Mouse (Mus musculus) layer of hippocampus, postnatal 25 days (tissue): ENCODE data around the gene Gm8947. TPM values are rescaled to one million over a fixed set of nuclear protein-coding genes. Genes with fewer than 3 reads are reported as not detected.

Source experiments
- DNase-seq, 2 experiments: peaks; one replicate each; pipeline ENCODE4 v3.0.0; 2022; ENCODE audit warnings: mixed read lengths in 2 of 2, low spot score in 1 of 2; ENCODE audit errors: extremely low spot score in 1 of 2
- total RNA-seq, 2 experiments: library from RNA; stranded (reverse); gene quantifications; 2 replicates each; pipeline ENCODE4 v1.2.3; 2021

The Gm8947 gene
- total RNA-seq, 2 experiments from 2014 or later = not detected

DNA sequence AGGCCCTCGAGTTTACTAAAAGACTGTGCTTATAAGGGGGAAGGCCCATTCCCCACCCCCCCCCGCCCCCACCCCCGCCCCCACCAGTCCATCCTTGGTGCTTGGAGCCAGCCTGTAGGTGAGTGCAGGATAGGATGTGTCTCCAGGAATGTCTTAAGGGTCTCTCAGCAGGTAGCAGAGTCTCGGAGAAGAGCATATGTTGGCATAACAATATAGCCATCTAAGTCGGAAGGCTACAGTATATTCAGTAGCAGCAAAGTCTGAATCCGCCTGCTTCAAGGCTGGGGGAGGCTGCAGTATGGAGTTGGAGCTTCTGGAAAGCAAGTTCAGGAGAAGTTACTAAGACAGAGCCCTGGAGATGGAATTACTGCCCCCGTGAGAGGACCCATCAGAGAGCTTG, 27.9 kb downstream of the Gm8947 start:
- DNase-seq = no peak

DNA sequence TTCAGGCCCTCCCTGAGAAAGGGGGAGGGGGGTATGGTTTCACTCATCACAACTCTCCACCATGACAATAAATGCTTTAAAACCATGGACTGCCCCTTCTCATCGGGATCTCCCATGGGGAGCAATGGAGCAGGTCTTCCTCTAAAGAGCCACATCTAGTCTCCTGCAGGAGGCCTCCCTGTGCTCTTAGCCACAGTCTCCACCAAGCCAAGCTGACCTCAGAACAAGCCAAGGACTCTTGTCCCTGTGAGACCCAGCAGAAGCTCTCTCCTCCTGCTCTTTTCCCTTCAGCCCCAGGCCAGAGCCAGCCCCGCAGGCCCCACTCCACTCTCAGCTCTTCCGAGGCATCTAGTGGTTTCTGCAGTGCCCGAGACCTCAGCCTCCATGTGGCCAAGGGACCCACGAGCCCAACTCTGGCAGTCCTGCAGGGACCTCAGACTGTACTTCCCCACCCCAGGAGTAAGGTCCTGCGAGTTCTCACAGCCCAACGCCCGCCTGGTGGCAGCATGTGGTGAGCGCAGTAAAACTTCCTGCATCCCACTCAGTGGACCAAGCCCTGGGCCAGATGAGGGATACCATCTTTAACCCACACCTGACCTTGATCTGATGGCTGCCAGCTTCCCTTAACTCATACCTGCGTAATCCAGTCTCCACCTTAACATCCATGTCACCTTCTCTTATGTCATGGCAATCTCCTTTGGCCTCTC, 30.5 kb downstream of the Gm8947 start:
- DNase-seq = no peak

DNA sequence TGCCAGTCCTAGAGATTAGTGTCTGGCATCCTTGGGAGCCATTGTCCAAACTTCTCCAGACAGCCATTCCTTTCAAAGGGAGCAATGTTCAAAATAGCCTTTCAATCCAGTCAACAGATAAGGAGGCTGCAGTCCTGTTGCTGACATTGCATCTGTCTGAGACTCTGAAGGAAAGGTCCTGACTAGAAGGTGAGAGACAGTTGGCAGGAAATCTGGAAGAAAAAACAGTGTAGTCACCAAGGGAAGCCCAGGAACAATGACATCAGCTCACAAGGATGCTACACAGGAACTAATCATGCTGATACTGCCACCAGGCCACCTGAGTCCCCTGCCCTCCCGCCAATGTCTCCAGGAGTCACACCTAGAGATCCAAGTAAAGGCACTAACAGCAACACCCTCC, 31.2 kb downstream of the Gm8947 start:
- DNase-seq = no peak

DNA sequence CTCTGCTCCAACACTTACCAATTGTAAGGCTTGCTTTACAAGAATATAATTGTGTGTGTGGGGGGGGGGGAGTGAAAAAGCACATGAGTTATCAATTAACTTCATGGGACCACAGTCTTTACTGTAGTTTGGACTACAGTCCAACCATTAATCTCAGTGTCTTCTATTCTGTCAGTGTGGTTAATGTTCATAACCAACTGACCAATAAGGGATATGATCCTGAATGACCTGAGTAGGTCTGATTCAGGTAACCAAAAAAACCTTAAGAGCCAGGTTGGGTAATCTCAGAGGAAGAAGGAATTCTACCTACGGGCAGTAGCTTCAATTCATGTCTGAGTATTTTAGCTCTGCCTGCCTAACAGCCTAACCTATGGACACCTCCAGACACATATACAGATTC, 32.4 kb downstream of the Gm8947 start:
- no peak for DNase-seq

DNA sequence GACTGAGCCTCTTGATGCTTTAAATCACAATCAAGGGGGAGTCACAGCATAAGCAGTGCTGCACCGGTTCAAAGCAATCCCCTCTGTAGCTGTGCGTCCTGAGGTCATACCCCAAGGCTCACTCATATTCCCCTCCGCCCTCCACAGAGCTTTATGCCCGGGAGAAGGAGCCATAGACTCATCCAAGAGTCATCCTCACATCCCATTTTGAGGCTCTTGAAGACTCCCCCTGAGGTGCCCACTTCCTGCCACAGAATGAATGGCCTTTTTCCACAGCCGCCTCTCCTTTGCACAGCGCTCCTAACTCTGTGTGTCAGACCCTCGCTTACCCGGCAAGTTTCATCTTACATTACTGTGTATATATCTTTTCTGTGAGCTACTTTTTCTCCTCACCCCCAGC, 35.3 kb downstream of the Gm8947 start:
- DNase-seq = no peak

DNA sequence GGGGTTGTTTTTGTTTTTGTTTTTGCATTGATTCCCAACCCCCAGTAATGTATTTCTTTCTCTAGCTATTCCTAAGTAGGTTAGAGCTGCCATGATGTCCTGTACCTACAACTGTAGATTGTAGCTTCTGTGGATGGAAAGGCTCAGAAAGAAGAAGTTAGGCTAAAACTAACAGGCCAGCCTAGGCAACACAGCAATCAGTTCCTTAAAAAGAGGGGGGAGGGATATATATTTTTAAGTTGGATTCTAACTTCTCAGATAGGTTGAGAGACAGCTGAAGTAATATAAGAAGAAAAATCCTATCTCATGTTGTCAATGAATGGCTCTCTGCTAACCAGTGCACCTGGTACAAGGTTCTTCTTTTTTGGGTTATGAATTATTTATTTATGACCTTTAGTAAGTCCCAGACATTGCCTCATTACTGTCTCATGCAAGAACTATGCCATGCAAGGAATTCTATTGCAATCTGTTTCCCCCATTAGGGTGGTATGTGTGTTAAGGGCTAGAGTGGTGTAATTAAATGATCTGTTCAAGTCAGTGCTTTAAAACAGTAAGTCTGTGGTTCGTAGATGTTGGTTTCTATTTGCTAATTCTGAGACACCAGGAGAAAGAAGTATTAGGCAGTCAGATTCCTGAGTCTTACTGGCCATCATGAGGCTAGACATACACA, 36.3 kb downstream of the Gm8947 start:
- no peak for DNase-seq

DNA sequence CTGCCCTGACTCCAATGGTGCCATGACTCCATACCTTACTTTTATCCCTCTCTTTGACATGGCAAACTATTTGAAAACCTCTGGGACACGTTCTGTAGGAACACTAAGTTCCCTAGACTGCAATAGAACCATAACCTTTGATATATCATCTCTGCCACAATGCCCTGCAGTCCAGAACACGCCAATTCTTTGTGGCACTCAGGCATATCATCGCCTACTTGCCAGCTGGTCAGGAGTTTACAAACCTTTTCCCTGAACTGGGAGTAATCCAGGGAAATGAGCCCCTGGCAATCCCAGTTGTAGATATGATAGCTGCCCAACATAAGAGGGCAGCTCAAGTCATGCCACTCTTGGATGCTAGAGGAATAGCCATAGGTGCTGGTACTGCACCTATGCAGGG, 40.2 kb downstream of the Gm8947 start:
- DNase-seq = no peak

DNA sequence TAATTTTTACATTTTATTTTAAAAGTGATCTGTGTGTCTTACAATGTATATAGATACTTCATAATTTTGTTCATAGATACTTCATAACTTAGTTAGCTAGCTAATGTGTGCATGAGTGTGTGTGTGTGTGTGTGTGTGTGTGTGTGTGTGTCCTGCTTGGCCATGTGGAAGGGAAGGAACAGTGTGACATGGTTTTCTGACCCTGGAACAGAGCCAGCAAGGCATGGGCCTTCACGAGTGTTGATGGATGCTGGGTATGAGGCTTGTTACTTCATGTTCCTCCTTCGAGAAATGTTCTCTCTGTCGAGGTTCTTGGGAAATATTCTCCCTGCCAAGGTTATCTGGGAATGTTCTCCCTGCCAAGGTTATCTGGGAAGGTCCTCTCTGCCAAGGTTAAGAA, 41.6 kb downstream of the Gm8947 start:
- no peak for DNase-seq

DNA sequence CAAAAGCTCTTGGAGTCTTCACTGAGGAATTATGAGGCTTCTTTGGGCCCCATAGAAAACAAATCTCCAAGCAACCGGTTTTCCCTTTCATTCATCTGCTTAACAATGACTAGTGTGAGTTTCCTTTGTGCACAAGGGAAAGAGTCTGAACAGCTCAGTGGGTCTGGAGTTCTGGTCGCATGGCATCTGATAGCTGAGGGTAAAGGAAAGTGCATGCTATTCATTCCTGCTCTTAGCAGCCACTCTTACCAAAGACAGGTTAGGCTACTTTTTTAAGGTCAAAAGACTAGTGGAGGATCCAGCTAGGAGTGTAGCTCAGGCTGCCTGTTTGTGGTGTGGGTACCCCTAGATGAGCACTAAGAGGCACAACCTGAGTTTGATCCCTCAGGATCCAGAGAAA, 43.4 kb downstream of the Gm8947 start:
- DNase-seq = no peak

DNA sequence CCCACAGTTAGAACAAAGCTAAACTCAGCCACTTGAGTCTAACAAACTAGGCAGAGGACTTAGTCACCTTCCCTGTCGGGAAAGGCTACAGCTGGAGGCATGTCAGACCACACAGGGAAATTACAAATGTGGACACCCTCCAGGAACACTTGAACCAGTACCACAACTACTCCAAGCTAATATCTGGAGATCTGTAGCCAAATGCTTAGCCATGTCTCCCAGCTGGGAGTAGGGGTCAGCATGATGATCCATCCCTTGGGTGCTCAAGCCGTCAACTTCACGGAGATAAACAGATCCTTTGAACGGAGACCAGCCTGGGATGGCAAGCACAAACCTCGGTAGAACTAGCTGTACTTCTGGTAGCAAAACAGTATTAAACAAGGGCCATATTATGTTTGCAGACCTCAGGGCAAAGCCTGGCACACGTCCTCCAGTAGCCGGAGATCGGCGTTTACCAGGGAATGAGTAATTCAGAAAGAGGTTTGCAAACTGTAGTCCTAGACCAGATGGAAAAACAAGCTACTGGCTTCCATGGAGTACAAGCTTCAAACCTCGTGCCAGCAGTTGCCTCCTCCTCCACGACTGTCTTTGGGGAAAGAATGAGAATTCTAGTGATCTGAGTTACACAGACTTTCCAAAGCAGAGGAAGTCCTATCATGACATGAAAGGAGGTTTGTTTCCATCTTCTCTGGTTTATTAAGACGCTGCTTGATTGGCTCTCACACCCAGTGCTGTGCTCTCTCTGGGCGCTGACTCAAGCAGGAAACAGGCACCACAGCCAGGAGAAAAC, 44.2 kb downstream of the Gm8947 start:
- DNase-seq = no peak

DNA sequence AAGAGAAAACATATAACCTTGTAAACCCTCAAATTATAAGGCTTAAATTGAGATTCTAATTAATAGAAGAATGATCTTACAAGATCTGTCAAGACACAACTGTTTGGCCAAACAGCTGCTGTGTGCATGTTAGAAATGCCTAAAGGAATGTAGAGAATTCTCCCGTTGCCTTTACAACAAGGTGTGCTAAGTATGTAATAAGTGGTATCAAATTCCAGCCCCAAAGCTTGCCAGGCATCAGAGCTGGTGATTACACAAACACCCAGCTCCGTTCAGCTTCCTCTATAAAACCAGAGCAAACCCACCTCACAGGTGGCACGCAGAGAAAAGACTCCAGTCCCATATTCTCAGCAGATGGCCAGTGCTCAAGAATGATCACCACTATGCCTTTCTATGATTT, 45.6 kb downstream of the Gm8947 start:
- DNase-seq = no peak

DNA sequence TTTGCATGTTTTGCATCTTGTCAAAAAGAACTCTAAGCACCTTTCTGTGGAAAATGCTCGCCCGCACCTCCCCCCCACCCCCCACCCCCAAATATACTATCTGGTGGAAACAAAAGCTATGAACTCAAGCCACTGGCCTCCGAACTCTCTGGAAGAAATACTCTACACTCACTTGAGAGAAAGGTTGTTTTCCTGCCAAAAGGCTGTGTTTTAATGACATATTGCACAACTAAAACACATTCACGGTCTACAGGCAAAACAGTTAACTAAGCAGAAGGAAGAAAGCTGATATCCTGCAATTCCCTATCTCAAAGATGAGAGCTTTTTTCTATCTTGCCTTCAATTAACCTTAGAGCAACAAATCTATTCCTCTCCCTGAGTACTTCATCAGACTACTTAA, 51.2 kb downstream of the Gm8947 start:
- DNase-seq = no peak

Other genes starting within 250 kb of the Gm8947 start
- 1 to 10 TPM; 2.9 to 3.8 TPM for gene Hmcn1, start 198.9 kb upstream of the Gm8947 start, total RNA-seq
- not detected for gene Gm47985, start 9.8 kb upstream of the Gm8947 start, total RNA-seq
- gene Gm47995, start 6.1 kb downstream of the Gm8947 start, total RNA-seq = not detected
- gene 3110040M04Rik, start 11.7 kb downstream of the Gm8947 start, total RNA-seq = not detected
- gene Gm47996, start 17.8 kb downstream of the Gm8947 start, total RNA-seq = not detected
- 10 to 100 TPM; 86.8 to 99.2 TPM for gene Ivns1abp, start 152.1 kb downstream of the Gm8947 start, total RNA-seq
- gene Swt1, start 236.1 kb downstream of the Gm8947 start, total RNA-seq = 10 to 100 TPM; 11.8 to 12.3 TPM
- 10 to 100 TPM; 31.1 to 32.4 TPM for gene Trmt1l, start 236.2 kb downstream of the Gm8947 start, total RNA-seq